Mouse (Mus musculus): ENCODE data around the gene Trub2.

Gene Trub2

DNA sequence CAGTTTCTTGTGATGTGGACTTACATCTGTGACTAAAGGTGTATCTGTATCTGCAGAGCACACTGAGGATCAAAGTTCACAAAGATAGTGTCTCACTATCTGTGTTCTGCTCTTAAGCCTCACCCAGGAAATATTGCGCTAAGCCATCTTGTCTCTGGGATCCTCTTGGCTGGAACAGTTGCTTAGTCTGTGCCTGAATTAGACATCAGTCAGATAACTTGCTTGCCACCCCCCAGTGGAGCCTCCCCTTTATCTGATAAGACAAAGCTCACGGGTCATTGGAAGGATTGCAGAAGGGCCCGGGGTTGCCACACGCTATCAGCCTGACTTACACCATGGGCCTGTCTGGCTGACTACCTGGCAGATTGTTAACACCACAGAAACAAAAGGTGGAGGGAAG is 15.0 kb downstream of the Trub2 start:
- no peak for DNase-seq (ENCODE audit: low spot score in 2 of 2)

GRCm38 (mm10) chr2:29771611-29772461 is 16.5 kb downstream of the Trub2 start:
- no peak for DNase-seq (ENCODE audit: low spot score in 2 of 2)

GRCm38 (mm10) chr2:29770162-29770561 is 18.1 kb downstream of the Trub2 start:
- no peak for DNase-seq (ENCODE audit: low spot score in 2 of 2)

DNA sequence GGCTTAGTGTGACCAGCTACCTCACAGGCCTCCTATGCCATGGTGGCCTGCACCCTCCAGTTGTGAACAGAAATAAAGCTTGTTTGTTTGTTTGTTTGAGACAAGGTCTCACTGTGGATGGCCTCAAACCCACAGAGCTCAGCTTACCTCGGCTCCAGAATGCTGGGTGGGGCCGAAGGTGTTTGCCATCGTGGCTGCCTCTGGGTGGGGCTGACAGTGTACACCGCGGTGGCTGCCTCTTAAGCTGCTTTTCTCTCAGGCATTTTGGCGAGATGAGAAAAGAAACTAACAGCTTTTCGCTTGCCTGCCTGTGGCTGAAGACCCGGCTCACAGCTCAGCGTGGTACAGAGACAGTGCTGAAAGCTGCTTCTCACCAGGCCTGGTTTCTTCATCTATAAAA is 19.4 kb downstream of the Trub2 start:
- no peak for DNase-seq (ENCODE audit: low spot score in 2 of 2)

GRCm38 (mm10) chr2:29767976-29768709 is 20.2 kb downstream of the Trub2 start:
- no peak for DNase-seq (ENCODE audit: low spot score in 2 of 2)

GRCm38 (mm10) chr2:29764831-29765230 is 23.5 kb downstream of the Trub2 start:
- DNase-seq (ENCODE audit: low spot score in 2 of 2), result peak; percentile 67 to 88

DNA sequence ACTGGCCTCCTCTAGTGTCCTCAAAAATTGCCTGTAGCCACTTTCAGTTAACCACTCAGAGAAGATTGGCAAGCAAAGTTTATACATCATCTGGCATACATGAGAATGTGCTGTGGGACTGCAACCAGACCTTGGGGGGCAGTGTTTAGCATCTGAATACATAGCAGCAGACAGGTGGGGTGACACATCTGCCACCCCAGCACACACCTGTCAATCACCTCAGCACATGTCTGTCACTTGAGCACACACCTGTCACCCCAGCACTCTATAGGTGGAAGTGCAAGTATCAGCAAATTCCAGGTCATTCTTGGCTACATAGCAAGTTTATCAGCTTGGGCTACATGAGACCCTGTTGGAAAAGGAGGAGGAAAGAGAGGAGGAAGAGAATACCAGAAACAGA is 32.6 kb downstream of the Trub2 start:
- DNase-seq (ENCODE audit: low spot score in 2 of 2), result no peak

- DNase-seq (ENCODE audit: low spot score in 2 of 2), result no peak
Measured at GRCm38 (mm10) chr2:29752397-29752796, 35.9 kb downstream of the Trub2 start.

DNA sequence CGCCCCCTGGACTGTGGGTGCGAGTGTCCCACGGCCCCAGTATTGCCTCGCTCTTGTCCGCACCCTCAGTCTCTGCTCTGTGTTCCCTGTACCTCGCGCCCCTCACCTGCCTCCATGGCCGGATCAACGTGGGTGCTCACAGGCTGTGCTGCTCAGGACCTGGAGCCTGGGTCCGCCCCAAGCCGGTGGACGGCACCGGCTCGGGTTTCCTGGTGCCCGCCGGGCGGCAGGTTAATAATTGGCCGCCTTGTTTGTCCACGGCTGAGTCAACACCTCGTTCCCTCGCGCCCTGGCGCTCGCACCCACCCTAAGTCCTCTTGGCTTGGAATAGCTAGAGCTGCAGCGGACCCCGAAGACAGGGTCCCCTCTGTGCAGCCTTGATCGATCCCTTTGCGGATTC is 36.8 kb downstream of the Trub2 start, which contains the start of gene Gm13420:
Gene Gm13420, minus strand, starts transcription at position 189 of the 400 bp plus-strand sequence.
- no peak for DNase-seq (ENCODE audit: low spot score in 2 of 2)

DNA sequence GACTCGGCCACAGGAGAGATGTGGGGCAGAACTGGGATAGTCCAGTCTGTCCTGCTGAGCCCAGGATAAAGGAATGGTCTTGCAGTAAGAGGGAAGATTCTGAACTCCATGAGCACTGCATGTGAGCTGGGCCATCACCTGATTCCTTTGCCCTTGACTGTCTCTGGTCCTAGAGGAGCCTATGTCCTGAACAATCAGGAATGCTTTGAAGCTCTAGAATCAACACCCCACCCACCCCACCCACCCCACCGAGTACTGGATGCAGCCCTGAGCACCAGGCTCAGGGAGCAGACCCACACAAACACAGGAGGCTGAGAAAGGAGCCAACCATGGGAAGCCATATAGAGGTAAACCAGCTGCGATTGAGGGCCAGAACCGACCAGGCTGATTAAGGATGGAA is 39.8 kb downstream of the Trub2 start:
- no peak for DNase-seq (ENCODE audit: low spot score in 2 of 2)

DNA sequence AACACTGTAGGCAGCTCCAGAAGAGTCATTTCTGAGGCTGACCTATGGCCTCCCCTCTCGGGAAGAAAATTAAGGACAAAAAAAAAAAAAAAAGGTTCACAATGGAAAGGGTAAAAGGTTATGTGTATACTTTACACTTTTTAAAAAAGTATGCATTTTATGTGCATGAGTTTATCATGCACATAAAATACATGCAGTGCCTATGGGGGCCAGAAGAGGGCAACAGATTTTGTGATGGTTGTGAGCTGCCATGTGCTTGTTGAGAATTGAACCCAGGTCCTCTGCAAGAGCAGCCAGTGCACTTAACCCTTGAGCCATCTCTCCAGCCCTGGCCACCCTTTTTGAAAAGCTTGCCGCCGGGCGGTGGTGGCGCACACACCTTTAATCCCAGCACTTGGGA is 40.5 kb downstream of the Trub2 start:
- DNase-seq (ENCODE audit: low spot score in 2 of 2), result peak in 1 of 2 experiments; percentile 38

DNA sequence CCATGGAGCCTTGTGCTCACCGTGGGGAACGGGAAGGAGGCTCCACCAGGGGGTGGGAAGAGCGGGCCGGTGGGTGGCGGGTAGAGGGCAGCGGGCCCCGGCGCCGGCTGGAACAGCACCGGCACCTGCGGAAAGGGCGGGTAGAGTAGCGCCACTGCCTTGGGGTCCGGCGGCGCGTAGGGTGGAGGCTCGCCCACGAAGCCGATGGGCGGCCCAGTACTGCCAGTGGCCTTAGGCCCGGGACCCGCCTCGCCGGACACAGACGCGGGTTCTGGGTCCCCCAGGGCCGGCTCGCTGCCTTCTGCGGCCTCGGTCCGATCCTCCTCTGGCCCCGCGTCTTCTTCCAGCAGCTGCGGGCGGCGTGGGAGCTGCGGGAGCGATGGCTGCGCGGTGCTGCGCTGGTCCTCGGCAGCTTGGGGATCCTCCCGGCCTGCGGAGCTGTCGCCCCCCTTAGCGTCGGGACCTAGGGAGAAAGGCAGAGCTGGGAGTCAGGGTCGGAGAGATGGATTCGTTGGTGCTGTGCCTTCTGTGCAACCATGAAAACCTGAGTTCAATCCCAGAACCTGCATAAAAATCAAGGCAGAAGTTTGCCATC is 41.0 kb downstream of the Trub2 start:
- no peak for DNase-seq (ENCODE audit: low spot score in 2 of 2)

- no peak for DNase-seq (ENCODE audit: low spot score in 2 of 2)
Measured at GRCm38 (mm10) chr2:29744256-29744655, 44.0 kb downstream of the Trub2 start.

- no peak for DNase-seq (ENCODE audit: low spot score in 2 of 2)
Measured at GRCm38 (mm10) chr2:29741207-29741606, 47.1 kb downstream of the Trub2 start.

GRCm38 (mm10) chr2:29739368-29739767 is 48.9 kb downstream of the Trub2 start:
- DNase-seq (ENCODE audit: low spot score in 2 of 2), result peak; percentile 45 to 73

DNA sequence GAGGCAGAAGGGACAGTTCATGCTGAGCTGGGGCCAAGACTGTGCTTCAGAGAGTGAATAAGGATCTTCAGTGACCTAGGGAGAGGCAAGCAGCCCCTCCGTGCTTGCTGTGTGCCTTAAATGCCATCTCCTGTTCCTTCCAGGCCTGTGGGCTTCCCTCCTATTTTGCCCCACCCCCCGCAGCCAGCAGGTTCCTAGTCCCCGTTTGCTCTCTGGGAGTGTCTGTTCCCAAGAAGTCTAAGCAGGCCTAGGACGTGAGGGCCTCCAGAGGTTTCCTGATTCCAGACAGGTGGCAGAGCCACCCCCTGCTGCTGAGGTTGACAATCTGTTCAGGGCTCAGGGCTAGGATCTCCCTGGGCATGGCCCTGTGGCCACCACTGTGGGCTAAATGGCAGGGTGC is 49.5 kb downstream of the Trub2 start:
- no peak for DNase-seq (ENCODE audit: low spot score in 2 of 2)

DNA sequence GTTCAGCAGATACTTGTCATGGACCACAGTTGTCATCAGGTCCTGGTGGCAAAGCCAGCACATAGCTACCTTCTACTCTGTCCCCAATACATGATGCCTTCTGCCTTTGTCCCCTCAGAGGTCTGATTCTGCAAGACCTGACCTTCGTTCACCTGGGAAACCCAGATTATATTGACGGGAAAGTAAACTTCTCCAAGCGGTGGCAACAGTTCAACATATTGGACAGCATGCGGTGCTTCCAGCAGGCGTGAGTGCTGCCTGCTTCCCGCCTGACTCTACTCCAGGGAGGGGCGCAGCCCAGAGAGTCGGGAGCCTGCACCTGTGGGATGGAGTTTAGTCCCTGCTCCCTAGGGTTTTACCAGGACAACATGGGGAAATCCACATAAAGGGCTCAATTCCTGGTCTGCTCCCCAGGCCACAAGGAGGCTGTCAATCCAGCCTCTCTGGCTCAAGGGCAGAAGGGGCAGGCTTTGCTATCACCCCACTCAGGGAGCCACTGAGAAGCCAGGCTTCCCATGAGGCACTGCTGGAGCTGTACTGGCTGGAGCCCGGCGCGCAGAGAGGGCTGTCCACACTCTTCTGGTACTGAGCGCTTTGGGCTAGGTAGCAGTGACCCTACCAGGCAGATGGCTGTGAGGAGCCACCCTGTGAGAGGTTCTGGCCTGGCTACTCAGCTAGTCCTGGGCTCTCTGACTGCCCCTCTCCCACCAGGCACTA is 50.9 kb downstream of the Trub2 start:
- no peak for DNase-seq (ENCODE audit: low spot score in 2 of 2)

GRCm38 (mm10) chr2:29735708-29736107 is 52.6 kb downstream of the Trub2 start:
- DNase-seq (ENCODE audit: low spot score in 2 of 2), result no peak

- DNase-seq (ENCODE audit: low spot score in 2 of 2), result no peak
Measured at GRCm38 (mm10) chr2:29733348-29733747, 55.0 kb downstream of the Trub2 start.

- no peak for DNase-seq (ENCODE audit: low spot score in 2 of 2)
Measured at GRCm38 (mm10) chr2:29732559-29732958, 55.7 kb downstream of the Trub2 start.

DNA sequence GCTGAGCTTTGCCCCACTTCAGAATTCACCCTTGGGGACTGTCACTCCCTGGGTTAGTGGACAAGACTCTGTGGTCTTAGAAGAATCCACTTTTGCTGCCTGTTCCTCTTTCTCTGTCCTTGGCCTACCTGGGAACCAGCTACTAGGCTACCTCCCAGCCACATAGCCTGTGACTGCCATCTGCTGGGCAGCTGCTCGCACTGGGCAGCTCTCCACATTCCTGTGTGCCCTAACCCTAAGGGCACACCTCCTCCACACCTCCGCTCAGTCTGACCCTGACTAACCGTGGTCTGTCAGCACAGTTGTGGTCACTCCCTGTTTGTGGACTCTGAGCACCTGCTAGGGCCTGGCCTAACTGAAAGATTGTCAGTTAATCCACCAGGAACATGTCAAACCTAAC is 56.8 kb downstream of the Trub2 start:
- peak in 1 of 2 experiments; percentile 40 for DNase-seq (ENCODE audit: low spot score in 2 of 2)

- no peak for DNase-seq (ENCODE audit: low spot score in 2 of 2)
Measured at GRCm38 (mm10) chr2:29729500-29729899, 58.8 kb downstream of the Trub2 start.
